Mouse (Mus musculus): ENCODE measurements around the gene Atp8b2. TPM values are rescaled to one million over a fixed set of nuclear protein-coding genes. Genes with fewer than 3 reads are reported as not detected.

Atp8b2 gene
- polyA plus RNA-seq, 1 experiment from 2014 or later: 11.7 TPM

DNA sequence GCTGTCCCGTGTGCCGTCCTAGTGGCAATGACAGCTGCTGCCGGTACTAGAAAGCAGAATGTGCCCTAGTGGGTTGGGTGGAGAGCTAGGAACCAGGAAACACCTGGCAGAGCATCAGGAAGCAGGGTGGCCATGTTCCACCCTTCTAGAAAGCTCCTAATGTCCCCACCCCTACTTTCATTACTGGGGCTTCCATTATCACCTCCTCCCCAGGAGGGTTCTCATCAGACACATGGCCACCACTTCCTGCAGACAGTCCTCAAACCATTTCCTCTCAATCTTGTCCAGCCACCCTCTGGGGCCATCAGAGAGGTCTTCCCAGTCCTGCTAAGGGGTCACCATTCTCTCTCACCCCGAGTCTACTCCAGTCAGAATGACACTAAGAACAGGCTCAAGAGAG, 1.9 kb downstream of the Atp8b2 start:
- Histone ChIP-seq H3K27ac (ENCODE audit: low read length) (peak overlapping the region; percentile 95; the same call in 1 of the 2 replicates), H3K4me2 (replicated peaks; ENCODE audit: low read depth, low read length) (peak overlapping the region; percentile 93), H3K9ac (replicated peaks; ENCODE audit: low read length) (peak overlapping the region; percentile 93), H3K9me3 (ENCODE audit: low read length) (no peaks in the 10 kb centered on the region), H3K36me3 (ENCODE audit: insufficient read depth, low read length) (peaks cover 15% of the 10 kb centered on the region), H3K27me3 (ENCODE audit: insufficient read depth, low read length) (no peaks in the 10 kb centered on the region), H3K4me1 (ENCODE audit: insufficient read depth, low read length) (peaks cover 31% of the 10 kb centered on the region), H3K4me3 (ENCODE audit: low read length) (peak overlapping the region; percentile 89)
- ATAC-seq (ENCODE audit: low FRiP score, low TSS enrichment): no peak
- 51% methylated on average over 4 of the region's 4 CpGs for WGBS

DNA sequence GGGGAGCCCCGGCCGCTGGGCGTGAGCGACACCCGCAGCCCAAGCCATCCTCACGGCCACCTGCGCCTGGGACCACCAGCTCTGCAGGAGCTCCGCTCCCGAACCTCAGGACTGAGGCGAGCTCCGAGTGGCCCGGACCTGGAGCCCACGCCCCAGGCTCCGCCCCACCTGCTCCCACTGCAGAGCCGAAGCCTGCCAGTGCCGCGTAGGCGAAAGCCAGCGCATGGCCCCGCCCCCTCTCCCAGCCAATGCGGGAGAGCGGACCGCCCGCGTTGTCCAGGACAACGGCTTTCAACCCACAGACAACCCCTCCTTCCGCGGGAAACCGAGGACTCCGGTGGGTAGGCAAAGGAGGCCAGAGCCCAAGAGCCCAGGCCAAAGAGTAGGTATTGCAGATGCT, 2.8 kb downstream of the Atp8b2 start:
- peak; percentile 92 for ATAC-seq (ENCODE audit: low FRiP score, low TSS enrichment)
- no peak overlapping the region for H3K27ac ChIP-seq (ENCODE audit: low read length)
- under 1% methylated on average over 30 of the region's 30 CpGs for WGBS

DNA sequence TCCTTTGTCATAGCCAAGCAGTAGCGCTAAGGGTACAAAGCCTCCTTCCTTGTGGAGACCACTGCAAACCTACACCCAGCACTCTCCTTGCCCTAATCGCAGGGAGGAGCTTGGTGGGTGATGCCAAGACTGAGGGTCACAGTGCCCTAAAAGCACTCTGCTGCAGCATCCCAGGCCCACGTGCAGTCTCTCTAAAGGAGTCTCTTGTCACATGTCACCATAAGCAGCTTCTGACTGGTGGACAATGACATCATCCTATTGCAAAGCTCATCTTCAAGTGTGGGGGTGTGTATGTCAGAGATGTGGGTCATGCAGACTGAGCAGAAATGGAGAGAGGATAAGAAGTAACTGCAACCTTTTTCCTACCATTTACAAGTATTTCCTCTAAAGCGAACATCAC, 3.9 kb downstream of the Atp8b2 start:
- Histone ChIP-seq H3K36me3 (ENCODE audit: insufficient read depth, low read length) (peaks cover 29% of the 10 kb centered on the region), H3K9me3 (ENCODE audit: low read length) (no peaks in the 10 kb centered on the region), H3K9ac (replicated peaks; ENCODE audit: low read length) (no peak overlapping the region), H3K27me3 (ENCODE audit: insufficient read depth, low read length) (no peaks in the 10 kb centered on the region), H3K27ac (ENCODE audit: low read length) (no peak overlapping the region), H3K4me2 (replicated peaks; ENCODE audit: low read depth, low read length) (no peak overlapping the region), H3K4me3 (ENCODE audit: low read length) (no peak overlapping the region), H3K4me1 (ENCODE audit: insufficient read depth, low read length) (peaks cover 25% of the 10 kb centered on the region)
- ATAC-seq (ENCODE audit: low FRiP score, low TSS enrichment): no peak
- 75% methylated on average over 4 of the region's 4 CpGs for WGBS

More for the DNA sequence above, 2.8 kb downstream of the Atp8b2 start:
- Histone ChIP-seq H3K36me3 (ENCODE audit: insufficient read depth, low read length) (peaks cover 24% of the 10 kb centered on the region), H3K9ac (replicated peaks; ENCODE audit: low read length) (peak overlapping the region; percentile 75), H3K4me3 (ENCODE audit: low read length) (peak overlapping the region; percentile 89), H3K4me2 (replicated peaks; ENCODE audit: low read depth, low read length) (peak overlapping the region; percentile 93), H3K4me1 (ENCODE audit: insufficient read depth, low read length) (peaks cover 31% of the 10 kb centered on the region), H3K27me3 (ENCODE audit: insufficient read depth, low read length) (no peaks in the 10 kb centered on the region), H3K9me3 (ENCODE audit: low read length) (no peaks in the 10 kb centered on the region)

DNA sequence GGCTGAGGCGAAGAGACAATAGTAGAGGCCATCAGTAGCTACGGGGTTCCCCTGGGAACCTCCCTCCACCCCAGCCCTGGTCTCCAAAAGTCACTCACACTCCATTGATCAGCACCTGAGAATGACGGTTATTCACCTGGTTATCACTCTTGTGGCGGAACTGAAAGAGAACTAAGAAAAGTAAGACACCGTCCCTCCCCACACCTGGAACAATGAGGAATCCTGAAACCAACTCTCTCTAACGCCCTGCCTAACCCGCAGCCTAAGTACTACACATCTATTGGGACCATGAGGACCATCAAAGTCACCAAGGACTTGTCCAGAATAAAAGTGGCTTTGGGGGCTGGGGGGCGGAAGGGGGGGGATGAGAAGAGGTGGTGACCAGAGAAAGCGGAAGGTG, 5.4 kb downstream of the Atp8b2 start:
- H3K36me3 ChIP-seq (ENCODE audit: insufficient read depth, low read length): peaks cover 41% of the 10 kb centered on the region
- ATAC-seq (ENCODE audit: low FRiP score, low TSS enrichment): no peak
- no peak overlapping the region for H3K9ac ChIP-seq (replicated peaks; ENCODE audit: low read length)
- no peaks in the 10 kb centered on the region for H3K9me3 ChIP-seq (ENCODE audit: low read length)
- H3K27ac ChIP-seq (ENCODE audit: low read length): no peak overlapping the region
- H3K27me3 ChIP-seq (ENCODE audit: insufficient read depth, low read length): no peaks in the 10 kb centered on the region
- H3K4me2 ChIP-seq (replicated peaks; ENCODE audit: low read depth, low read length): no peak overlapping the region
- H3K4me3 ChIP-seq (ENCODE audit: low read length): no peak overlapping the region
- H3K4me1 ChIP-seq (ENCODE audit: insufficient read depth, low read length): peaks cover 24% of the 10 kb centered on the region
- WGBS: 94% methylated on average over 9 of the region's 9 CpGs

DNA sequence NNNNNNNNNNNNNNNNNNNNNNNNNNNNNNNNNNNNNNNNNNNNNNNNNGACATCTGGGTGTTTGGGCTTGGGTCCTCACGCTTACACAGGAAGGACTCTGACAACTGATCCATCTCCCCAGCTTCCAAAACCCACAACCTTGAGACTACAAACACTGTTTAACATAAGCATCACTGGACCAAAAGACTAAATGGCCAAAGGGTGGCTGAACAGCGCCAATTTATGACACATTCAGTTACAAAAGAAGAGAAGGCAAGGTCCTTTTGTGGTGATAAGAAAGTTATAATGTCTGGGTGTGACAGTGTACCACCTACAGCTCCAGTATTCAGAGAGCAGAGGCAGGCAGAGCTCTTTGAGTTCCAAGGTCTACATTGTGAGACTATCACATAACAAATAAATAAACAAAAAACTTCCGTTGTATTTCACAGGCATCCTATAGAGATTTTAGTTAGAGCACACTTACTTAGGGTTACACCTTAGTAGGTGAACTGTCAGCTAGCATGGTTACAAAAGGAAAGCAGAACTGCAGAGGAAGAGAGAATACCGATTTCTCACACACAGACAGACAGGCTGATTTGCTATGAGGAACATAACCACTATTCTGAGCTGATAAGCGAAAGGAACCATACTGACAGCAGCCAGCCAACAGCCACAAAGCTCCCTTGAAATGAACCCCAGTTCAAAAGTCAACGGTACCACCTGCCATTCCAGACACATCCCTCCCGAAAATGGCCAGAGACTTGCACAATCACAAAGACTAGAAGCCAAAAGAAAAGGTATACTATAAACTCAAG, 6.9 kb downstream of the Atp8b2 start:
- Histone ChIP-seq H3K36me3 (ENCODE audit: insufficient read depth, low read length) (peaks cover 55% of the 10 kb centered on the region), H3K4me2 (replicated peaks; ENCODE audit: low read depth, low read length) (no peak overlapping the region), H3K4me1 (ENCODE audit: insufficient read depth, low read length) (peaks cover 13% of the 10 kb centered on the region), H3K27ac (ENCODE audit: low read length) (no peak overlapping the region), H3K9ac (replicated peaks; ENCODE audit: low read length) (no peak overlapping the region), H3K27me3 (ENCODE audit: insufficient read depth, low read length) (no peaks in the 10 kb centered on the region), H3K4me3 (ENCODE audit: low read length) (no peak overlapping the region), H3K9me3 (ENCODE audit: low read length) (no peaks in the 10 kb centered on the region)
- 89% methylated on average over 7 of the region's 7 CpGs for WGBS
- no peak for ATAC-seq (ENCODE audit: low FRiP score, low TSS enrichment)

DNA sequence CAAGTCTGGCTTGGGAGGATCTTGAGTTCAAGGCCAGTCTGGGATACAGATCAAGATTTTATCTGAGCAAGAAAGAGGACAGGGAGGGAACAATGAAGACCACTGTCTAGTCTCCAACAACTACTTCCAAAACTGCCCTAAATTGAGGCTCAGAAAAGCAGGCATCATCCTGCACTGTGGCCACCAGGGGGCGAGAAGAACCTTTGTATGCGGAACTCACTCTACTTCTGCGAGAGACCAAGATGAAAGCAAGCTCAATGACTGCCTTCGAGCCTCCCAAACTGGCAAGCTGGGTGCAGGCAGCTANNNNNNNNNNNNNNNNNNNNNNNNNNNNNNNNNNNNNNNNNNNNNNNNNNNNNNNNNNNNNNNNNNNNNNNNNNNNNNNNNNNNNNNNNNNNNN, 9.9 kb downstream of the Atp8b2 start:
- Histone ChIP-seq H3K4me2 (replicated peaks; ENCODE audit: low read depth, low read length) (no peak overlapping the region), H3K9me3 (ENCODE audit: low read length) (no peaks in the 10 kb centered on the region), H3K27me3 (ENCODE audit: insufficient read depth, low read length) (no peaks in the 10 kb centered on the region), H3K27ac (ENCODE audit: low read length) (no peak overlapping the region), H3K4me1 (ENCODE audit: insufficient read depth, low read length) (no peaks in the 10 kb centered on the region), H3K9ac (replicated peaks; ENCODE audit: low read length) (no peak overlapping the region), H3K36me3 (ENCODE audit: insufficient read depth, low read length) (peaks cover 80% of the 10 kb centered on the region), H3K4me3 (ENCODE audit: low read length) (no peak overlapping the region)
- ATAC-seq (ENCODE audit: low FRiP score, low TSS enrichment): peak; percentile 58; the same call in 1 of the 2 replicates
- 1% methylated on average over 4 of the region's 4 CpGs for WGBS

DNA sequence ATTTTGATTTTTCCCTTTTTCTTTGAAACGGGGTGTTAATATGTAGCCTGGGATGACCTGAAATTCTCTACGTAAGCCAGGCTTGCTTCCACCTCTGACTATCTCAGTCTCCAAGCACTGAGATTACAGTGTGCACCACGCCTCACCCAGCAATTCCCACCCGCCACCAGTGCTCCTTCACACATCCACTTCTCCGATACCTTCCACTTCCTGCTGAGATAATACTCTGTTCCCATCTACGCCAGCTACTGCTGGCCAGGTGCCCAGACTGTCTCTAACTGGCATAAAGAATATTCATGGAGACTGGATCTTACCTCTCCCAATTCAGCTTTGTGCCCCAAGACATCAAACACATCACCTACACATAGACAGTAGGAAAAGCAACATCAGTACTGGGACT, 14.7 kb downstream of the Atp8b2 start:
- WGBS: 97% methylated on average over 6 of the region's 6 CpGs
- no peak for ATAC-seq (ENCODE audit: low FRiP score, low TSS enrichment)

DNA sequence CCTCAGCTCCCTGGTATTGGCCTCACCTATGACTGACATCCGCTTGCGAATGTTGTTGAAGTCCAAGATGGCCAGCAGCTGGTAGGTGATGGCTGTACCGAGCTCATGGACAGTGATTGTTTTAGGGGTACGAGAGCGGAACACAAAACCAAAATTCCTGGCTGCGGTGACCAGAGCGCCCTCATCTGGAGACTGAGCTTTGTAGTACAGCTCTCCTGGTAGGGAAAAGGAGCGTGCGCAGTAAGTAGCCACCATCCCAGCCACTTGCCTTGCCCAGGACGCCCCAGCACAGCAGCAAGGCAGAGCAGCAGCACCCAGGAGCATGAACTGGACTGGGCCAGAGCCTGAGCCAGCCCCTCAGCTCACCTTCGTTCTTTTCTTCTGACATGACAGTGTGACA, 15.3 kb downstream of the Atp8b2 start:
- Histone ChIP-seq H3K4me2 (replicated peaks; ENCODE audit: low read depth, low read length) (no peak overlapping the region), H3K9ac (replicated peaks; ENCODE audit: low read length) (no peak overlapping the region), H3K27me3 (ENCODE audit: insufficient read depth, low read length) (no peaks in the 10 kb centered on the region), H3K36me3 (ENCODE audit: insufficient read depth, low read length) (peaks cover 88% of the 10 kb centered on the region), H3K27ac (ENCODE audit: low read length) (no peak overlapping the region), H3K9me3 (ENCODE audit: low read length) (no peaks in the 10 kb centered on the region), H3K4me1 (ENCODE audit: insufficient read depth, low read length) (no peaks in the 10 kb centered on the region), H3K4me3 (ENCODE audit: low read length) (no peak overlapping the region)
- ATAC-seq (ENCODE audit: low FRiP score, low TSS enrichment): no peak
- WGBS: 87% methylated on average over 11 of the region's 11 CpGs

More for the DNA sequence above, 14.7 kb downstream of the Atp8b2 start:
- Histone ChIP-seq H3K4me2 (replicated peaks; ENCODE audit: low read depth, low read length) (no peak overlapping the region), H3K27me3 (ENCODE audit: insufficient read depth, low read length) (no peaks in the 10 kb centered on the region), H3K9me3 (ENCODE audit: low read length) (no peaks in the 10 kb centered on the region), H3K36me3 (ENCODE audit: insufficient read depth, low read length) (peaks cover 85% of the 10 kb centered on the region), H3K27ac (ENCODE audit: low read length) (no peak overlapping the region), H3K9ac (replicated peaks; ENCODE audit: low read length) (no peak overlapping the region), H3K4me3 (ENCODE audit: low read length) (no peak overlapping the region), H3K4me1 (ENCODE audit: insufficient read depth, low read length) (no peaks in the 10 kb centered on the region)

DNA sequence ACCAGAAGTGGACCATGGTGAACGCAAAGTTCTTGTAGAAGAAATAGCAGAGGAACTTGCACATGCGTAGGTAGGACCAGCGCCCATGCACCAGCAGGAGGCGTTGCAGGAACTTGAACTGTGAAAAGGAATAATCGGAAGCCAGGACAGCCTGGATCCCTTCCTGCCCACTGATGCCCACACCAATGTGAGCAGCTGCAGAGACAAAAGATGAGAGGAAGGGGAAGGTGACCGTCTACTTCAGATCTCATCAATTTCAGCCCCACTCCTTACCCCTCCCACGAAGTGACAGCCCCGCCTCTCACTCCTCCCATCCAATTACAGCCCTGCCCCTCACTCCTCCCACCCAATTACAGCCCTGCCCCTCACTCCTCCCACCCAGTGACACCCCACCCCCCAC, 18.3 kb downstream of the Atp8b2 start:
- Histone ChIP-seq H3K9ac (replicated peaks; ENCODE audit: low read length) (no peak overlapping the region), H3K36me3 (ENCODE audit: insufficient read depth, low read length) (peaks cover 89% of the 10 kb centered on the region), H3K4me3 (ENCODE audit: low read length) (no peak overlapping the region), H3K27ac (ENCODE audit: low read length) (no peak overlapping the region), H3K9me3 (ENCODE audit: low read length) (no peaks in the 10 kb centered on the region), H3K27me3 (ENCODE audit: insufficient read depth, low read length) (no peaks in the 10 kb centered on the region), H3K4me1 (ENCODE audit: insufficient read depth, low read length) (no peaks in the 10 kb centered on the region), H3K4me2 (replicated peaks; ENCODE audit: low read depth, low read length) (no peak overlapping the region)
- no peak for ATAC-seq (ENCODE audit: low FRiP score, low TSS enrichment)
- 78% methylated on average over 8 of the region's 8 CpGs for WGBS

DNA sequence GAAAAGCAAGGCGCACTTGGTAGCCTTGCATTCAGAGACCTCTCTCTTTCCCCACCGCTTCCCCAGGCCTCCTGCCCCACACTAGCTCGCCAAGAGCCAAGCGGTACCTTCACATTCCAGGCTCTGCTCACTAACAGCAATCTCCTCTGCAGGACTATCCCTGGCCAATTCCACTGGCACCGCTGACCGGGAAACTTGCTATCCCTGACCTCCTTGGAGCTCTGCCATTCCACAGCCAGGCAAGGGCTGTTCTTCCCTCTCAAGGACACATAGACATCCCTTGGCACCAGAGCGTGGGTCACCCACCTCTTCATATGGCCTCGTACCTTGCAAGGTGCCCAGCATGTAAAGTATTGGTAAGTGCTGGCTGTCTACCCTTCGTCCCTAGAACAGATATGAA, 20.4 kb downstream of the Atp8b2 start:
- H3K4me2 ChIP-seq (replicated peaks; ENCODE audit: low read depth, low read length): no peak overlapping the region
- no peak overlapping the region for H3K9ac ChIP-seq (replicated peaks; ENCODE audit: low read length)
- H3K4me3 ChIP-seq (ENCODE audit: low read length): no peak overlapping the region
- WGBS: 84% methylated on average over 9 of the region's 9 CpGs
- no peak for ATAC-seq (ENCODE audit: low FRiP score, low TSS enrichment)
- no peak overlapping the region for H3K27ac ChIP-seq (ENCODE audit: low read length)
- no peaks in the 10 kb centered on the region for H3K4me1 ChIP-seq (ENCODE audit: insufficient read depth, low read length)
- H3K36me3 ChIP-seq (ENCODE audit: insufficient read depth, low read length): peaks cover 87% of the 10 kb centered on the region
- no peaks in the 10 kb centered on the region for H3K27me3 ChIP-seq (ENCODE audit: insufficient read depth, low read length)
- H3K9me3 ChIP-seq (ENCODE audit: low read length): no peaks in the 10 kb centered on the region
